Mouse (Mus musculus): Measurements from ENCODE around the gene Gm37240.

Gene Gm37240

DNA sequence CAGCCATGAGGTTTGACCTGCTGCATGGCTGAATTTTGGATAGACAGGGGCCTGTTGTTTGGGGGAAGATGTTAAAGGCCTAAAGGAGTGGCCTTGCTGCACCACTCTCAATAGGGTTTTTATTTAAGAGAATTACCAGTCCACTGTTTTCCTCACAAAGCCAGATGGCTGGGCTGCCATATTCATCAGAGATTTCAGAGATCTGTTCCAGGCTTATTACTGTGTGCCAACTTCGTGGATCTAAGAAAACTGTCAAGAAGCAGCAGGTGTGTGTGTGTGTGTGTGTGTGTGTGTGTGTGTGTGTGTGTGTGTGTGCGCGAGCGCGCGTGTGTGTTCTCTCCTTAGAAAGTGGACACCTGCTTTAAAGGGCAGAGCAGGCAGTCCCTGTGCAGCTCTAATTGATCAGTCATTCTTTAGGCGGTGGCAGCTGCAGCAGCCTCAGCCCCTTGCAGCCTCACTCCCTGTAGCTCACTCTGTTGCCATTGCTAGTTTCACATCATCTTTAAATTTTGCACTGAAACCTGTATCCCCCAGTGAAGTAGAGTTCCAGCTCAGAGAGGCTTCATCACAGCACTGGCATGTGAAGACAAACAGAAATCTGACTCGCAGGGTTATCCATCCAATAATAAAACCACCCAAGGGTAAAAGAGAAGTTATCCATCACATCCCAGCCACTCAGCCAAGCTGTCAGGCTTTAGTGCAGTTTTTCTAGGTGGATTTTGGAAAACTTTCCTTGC lies 252.8 kb downstream of the Gm37240 start:
- DNase-seq (ENCODE audit: low spot score): peak; percentile 42

DNA sequence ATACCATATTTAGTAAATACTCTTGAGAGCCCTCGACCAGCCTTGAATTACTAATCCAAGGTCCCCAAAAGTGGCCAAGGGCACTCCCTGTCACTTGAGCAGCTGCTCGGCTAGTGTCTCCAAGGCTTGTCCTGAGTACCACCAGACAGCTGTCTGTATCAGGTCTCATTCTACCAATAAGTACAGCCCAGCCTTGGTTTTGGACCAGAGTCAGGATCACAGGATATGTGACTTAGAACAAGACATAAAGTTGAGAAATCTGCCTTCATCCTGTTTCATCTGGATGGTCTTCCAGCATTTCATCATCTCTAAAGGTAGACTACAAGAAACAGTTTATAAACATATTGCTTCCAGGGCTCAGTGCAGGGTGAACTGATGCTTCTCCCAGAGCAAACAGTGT lies 253.6 kb downstream of the Gm37240 start:
- no peak for DNase-seq (ENCODE audit: low spot score)

DNA sequence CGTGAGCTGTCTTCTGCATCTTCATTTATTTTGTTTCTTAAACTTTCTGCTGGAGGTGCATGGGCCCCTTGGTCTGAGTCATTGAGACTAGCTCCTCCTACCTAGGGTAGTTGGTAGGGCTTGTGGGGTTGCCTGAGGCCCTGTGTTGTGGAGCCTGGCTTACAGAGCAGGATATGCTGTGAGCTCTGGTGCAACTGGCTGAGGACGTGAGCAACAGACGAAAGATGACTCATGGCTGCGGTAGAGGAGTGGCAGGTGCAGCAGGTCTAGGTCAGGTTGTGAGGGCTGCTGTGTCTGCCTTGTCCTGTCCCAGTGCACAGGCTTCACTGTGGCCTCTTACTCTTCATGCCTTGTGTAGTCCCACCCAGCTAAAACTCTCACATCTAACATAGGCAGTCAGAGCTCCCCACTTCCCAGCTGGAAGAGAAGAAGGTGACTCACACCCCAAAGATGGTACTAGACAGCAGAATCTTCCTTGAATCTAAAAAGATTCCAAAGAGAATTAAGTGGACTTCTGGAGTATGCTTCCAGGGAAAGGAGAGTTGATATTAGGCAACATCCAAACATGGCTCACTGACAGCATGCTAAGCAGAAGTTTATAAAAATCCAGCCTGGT lies 257.3 kb downstream of the Gm37240 start:
- peak; percentile 26 for DNase-seq (ENCODE audit: low spot score)

DNA sequence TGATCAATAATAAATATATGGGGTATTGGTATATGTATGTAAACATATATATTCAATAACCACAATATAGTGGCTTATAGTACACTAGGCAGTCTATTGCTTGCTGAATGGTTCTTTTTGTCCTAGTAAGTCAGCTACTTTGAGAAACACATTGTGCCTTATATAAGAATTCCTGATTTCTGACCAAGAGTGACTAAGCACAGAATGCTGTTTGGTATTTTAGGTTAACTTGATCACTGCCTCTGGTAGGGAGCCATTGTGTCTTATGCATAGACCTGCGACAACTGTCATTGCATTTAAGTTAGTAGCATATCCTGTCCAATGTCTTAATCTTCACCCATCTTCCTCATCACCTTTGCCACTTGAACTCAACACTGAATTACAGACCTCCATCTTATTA lies 267.6 kb downstream of the Gm37240 start:
- no peak for DNase-seq (ENCODE audit: low spot score)

DNA sequence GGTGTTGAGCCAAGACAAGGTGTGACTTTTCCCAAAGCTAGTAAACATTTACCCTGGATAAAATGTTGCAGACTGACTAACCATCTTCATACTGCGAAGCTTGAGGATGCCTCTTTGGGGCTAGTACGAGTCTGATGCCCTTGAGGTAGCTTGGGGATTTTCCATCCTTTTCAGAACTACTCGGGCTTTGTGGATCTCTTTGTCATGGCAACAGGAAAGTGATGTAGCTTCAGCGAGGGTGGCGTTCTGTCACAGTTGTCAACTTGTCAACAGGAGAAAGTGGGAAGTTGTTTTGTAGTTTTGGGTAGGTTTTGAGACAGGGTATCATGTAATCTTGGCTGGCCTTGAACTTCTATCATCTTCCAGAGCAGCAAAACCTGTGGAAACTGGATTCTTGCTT lies 268.0 kb downstream of the Gm37240 start:
- no peak for DNase-seq (ENCODE audit: low spot score)

DNA sequence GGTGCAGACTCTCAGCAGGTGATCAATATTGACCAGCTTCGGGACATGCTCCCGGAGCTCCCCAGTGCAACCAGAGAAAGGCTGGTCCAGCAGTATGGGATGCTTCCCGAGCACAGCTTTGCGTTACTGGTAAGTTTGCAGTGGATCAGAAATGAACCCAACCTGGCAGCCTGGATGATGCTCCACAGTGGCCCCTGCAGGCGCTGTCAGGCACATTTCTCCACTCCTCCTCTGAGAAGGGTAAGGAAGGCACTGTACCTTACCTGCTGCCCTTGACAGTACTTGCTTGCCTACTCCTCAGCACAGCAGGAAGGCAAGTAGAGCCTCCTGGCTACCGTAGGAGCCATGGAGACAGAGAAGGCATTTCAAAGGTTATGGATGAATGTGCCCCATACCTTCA lies 268.4 kb downstream of the Gm37240 start:
- no peak for DNase-seq (ENCODE audit: low spot score)

DNA sequence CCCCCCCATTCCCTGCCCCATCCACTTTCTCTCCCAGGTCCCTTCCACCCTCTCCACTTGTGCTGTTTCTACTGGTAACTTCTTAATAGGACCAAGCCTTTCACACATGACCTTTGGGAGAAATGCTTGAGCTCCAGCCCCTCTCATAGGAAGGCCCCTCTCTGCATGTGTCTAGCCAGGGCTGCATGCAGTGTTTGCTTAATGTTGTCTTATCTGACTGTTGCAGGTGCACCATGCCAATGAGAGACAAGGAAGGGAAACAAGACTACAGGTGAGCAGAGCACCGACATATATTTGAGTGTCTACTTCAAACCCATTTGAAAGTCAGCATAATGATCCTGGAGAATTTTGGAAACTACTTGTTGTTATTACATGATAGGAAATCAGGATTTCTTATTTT lies 270.9 kb downstream of the Gm37240 start:
- DNase-seq (ENCODE audit: low spot score): no peak

DNA sequence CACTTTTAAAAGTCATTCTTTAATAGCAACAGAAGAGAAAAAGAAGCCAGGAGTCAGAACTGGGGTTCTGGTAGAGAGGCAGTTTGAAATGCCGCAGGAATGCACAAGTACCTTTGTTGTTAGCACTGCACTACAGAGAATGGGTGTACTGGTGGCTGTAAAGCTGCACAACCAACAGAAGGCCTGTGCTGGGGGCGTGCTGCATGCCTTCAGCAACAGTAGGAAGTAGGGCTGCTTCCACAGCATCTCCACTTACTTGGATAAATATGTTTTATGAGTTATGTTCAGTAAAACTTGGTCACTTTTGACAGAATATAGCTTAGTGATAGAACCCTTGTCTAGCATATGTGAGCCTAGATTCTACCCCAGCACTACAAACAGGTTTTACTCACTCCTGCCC lies 279.6 kb downstream of the Gm37240 start:
- DNase-seq (ENCODE audit: low spot score): no peak

DNA sequence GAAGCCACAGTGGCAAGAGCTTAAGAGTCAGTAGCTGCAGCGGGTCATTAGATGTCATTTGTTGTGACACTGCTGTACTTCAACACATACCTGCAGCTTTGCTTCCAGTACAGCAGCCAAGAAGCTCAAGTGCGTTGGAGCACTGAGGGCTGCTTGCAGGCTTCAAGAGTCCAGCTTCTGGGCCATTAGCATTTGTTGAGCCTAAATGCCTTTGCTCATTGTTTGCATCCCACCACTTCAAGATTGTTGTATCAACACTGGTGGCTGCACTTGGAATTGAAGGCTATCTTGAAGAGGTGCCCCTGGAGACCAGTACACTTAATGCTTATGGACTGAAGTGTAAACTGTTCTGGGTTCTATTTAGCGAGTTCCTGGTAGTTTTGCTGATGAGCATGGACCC lies 280.4 kb downstream of the Gm37240 start:
- DNase-seq (ENCODE audit: low spot score): no peak

DNA sequence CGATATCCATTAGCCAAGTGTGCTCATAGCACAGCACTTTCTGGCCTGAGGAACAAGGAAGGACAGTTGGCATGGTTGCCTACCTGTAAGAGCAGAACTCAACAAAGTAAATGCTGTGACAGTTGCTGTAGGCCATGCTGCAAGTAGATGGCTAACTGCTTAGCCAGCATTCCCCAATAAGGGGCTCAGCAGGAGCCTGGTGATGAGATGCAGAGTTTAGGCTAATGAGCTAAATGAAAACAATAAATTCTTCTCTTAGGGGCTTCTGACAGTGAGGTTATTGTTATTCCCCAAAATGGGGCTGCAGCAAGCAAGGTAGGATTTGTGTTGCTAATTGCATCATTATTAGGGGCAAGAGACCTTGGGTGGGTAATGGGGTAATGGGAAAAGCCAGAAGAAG lies 283.5 kb downstream of the Gm37240 start:
- no peak for DNase-seq (ENCODE audit: low spot score)

DNA sequence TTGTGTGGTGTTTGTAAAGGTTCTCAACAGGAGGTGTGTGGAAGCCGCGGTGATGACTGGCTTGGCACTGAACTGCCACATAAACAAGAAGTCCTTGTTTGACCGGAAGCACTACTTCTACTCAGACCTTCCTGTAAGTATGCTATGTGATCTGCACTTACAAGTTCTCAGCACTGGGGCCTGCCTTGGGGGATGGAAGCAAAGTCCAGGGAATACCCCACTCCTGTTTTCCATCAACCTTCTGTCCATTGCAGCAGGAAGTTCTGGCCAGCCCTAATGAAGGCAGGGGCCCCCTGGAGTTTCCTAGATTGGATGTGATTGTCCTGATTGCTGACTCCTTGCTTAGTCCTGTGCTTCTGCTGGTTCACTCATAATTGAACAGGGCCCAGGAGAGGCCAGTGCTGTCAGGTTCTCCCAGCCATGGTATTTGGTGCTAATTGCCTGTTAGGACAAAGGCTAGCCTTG lies 285.4 kb downstream of the Gm37240 start:
- peak; percentile 43 for DNase-seq (ENCODE audit: low spot score)

DNA sequence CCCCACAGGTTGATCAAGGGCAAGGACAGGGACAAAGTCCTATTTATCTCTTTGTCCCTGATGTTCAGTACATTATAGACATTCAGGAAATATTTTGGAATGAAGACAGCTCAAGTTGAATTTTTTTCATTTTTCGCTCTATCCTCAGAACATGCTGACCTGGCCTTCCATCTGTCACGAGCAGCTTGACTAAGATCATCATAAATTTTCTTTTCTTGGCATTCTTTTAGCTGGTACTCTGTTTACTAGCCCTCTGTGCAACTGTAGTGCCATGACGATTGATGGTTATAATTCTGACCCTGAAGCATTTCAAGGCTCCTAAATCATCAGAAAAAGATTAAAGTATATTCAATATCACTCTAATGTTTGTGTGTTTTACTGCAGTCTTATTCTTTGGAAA lies 287.8 kb downstream of the Gm37240 start:
- no peak for DNase-seq (ENCODE audit: low spot score)

DNA sequence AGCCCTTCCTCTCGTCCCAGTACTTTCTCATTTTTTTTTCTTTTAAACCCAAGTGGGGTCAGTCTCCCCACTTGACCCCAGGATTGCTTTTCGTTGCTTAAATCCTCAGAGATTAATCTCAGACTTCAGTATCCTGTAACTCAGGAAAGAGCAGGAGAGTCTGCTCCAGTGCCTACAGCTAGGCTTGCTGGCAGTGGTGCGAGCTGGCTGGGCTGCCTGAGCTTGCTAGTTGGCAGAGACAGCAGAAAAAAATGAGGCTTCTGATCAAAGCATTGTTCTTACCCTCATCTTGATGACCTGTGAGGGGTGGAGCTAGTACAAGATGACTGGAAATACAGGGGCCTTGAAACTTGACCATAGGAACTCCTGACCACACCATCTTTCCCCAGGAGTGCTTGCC lies 292.9 kb downstream of the Gm37240 start:
- no peak for DNase-seq (ENCODE audit: low spot score)

DNA sequence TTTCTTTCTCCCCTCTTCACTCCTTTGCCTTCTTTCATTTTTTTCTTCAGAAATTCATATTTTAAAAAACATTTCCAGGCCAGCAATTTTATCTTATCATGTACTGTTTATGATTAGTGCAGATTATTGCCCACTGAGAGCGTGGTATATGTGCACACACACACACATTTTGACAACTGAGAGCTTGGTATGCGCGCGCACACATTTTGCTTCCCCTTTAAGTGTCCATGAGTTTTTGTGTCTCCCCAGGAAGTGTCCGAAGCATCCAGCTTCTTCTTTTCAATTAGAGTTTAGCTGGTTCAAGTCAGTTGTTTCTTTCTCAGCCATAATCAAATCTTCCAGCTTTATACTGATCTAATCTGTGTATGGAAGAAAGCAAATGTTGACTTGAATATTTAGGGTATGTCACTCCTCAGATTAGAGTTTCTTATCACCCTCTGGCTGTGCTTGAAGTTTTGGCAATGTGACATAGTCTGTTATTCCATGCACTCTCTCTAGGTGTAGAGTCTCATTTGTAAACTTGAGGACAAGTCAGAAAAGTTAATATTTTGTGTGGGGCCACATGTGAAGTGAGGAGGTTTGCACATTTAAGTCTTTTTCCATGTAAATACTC lies 294.6 kb downstream of the Gm37240 start:
- no peak for DNase-seq (ENCODE audit: low spot score)

DNA sequence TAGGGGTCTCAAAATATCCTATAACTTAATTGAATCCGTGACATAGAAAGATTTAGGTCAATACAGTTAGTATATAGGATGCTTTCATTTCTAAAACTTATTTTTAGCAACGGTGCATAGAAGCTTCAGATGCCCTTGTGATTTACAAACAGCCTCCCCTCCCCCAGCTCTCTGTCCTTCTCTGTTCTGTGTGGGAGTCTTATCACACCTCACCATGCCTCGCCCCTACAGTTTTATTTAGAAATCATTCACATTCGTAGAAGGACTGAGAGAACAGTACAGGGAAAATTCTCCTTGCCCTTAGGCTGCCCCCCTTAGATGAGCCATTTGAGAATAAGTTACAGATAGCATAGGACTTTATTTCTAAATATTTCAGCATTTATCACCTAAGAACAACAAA lies 295.3 kb downstream of the Gm37240 start:
- DNase-seq (ENCODE audit: low spot score): no peak

DNA sequence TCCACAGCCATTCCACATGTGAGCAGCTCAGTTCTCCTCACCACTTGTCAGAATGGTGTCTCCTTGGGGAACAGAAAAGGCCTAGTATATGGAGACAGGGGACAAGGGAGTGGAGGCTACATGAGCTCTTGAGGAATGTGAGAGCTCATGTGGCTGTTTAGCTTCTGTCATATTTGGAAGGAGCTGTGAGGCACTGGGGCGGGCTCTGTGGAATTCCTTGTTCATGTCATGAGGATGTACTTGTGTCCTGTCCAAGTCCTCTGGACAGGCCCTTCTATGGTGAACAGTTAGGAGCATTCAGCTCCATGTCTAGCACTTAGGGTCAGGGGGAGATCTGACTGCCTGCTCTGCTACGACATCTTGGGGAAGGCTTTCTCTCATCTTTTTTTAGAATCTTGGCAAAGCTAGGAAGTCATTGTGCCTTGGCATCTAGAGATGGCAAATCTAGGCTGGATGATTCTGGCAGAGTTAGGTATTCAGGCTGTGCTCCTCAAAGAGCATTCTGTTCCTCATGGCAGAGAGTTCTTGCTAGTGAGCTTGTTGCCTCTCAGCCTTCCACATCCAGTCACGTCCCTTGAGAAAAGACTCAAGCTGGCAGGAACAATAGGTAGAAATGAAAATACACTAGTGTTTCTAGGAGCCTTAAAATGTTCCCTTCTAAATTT lies 297.1 kb downstream of the Gm37240 start:
- DNase-seq (ENCODE audit: low spot score): no peak

DNA sequence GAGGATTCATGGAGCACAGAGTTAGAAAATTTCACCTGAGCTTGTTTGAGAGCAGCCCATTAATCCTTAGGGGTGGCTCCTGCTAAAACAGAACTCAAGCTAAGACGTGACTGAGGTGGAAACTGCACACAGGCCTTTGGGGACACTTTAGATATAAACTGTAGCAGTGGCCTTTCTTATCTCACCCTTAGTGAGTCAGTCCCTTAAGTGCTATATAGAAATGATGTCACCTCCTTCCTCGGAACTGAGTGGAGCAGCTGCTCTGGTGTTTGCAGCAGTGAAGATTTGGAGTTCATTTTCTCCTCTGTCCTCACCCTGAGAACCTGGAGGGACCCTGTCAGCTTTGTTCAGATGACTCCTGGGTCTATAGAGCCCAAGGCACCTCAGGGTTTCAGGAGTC lies 298.6 kb downstream of the Gm37240 start:
- peak; percentile 56 for DNase-seq (ENCODE audit: low spot score)

DNA sequence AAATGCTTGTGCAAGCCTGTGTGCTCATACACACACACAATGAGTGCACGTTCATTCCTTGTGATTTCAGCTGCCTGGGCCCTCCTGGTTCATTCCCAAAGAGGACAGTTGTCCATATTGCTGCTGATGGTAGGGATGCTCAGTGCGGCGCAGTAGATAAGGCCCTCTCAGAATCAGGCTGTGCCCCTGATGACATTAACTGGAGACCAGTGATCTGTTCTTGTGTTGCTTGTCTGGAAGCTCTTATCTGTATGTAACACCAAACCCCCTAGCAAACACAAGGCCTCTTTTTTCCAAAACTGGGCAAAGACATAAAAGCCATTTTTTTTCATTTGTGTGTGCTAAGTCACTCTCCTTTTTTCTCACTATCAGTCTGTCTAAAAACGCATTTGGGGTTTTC lies 302.4 kb downstream of the Gm37240 start:
- DNase-seq (ENCODE audit: low spot score): no peak

DNA sequence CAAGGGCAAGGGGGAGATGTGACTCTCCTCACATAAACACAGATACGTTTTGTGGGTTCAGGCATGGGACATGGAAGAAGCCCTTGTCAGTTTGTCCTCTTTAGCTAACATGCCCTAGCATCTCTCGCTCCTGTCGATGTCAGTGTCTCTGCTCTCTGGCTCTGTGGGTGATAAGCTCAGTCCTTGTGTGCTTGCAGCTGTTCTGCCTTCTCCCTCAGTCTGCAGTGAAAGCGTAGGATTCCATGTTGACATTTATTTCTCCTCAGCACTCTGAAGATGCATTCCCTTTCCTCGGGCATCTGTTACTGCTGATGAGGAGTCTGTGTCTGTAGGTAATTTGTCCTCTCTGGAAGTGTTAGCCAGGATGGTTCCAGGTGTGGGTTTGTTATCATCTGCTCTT lies 304.1 kb downstream of the Gm37240 start:
- no peak for DNase-seq (ENCODE audit: low spot score)

DNA sequence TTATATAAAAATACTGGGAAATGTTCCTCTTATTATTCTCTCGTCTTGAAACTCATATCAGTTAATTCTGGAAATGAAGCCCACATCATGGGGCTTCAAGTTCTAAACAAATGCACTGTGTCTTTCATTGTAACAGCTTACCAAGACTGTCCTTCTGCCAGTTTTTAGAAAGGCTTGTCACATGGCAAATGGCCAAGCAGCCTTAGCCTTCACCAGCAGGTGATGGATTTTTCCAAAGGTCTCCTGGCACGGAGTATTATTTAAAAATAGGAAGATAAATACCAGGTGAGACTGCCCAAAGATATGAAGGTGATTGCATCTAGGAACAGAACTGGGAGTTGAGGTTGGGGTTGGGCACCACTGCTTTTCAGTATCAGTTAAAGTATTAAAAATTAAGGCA lies 304.6 kb downstream of the Gm37240 start:
- no peak for DNase-seq (ENCODE audit: low spot score)

DNA sequence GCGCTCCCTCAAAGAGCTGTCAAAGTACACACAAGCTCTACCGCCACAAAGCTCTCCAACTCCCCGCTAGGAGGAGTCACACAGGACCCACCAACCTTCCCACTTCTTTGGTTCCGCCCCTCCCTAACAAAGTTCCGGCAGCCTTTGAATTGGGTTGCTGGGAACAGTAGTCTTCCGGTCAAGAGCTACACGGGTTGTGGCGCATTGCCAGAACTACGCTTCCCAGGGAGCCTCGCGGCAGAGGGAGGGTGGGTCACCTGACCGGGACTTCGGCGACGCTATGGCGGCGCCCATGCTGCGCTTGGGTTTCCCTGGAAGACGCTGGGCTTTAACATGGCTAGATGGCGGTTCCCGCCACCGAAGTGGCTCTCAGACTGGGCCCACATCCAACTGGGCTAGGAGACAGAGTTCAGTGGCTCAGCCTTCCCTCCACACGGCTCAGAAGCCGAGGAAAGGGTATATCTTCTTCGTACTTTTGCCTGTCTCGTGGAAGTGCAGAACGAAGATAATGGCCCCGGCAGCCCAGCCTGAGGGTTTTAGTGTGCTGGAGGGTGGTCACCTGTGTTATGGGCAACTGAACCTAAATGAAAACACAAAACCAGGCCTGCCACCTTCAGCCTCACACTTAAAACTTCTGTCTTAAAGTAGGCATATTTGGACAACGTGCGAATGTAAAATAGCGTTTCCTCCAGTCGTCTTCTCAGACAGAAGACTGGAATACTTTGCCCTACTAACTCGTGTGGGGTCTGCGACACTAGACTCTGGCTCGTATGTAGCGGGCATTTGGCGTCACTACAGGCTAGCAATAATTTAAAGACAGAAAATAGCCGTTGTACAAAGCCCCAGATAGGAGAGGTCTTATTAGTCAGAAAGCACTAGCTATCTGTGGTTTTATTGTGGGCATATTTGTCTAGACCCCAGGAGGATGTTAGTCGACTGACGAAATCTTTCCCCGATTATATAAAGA lies 313.2 kb downstream of the Gm37240 start, which contains the start of gene Gatb:
Gatb (plus strand) TSS at position 256 of the 967 bp plus-strand sequence.
- peak; percentile 100 for DNase-seq (ENCODE audit: low spot score)

Data from MN1 (cell line).